Mouse (Mus musculus): ENCODE measurements around the gene Bik. TPM values are rescaled to one million over a fixed set of nuclear protein-coding genes. Genes with fewer than 3 reads are reported as not detected.

The Bik gene
- total and polyA plus RNA-seq, 3 experiments: 7.6 to 10.2 TPM; not detected in 1

DNA sequence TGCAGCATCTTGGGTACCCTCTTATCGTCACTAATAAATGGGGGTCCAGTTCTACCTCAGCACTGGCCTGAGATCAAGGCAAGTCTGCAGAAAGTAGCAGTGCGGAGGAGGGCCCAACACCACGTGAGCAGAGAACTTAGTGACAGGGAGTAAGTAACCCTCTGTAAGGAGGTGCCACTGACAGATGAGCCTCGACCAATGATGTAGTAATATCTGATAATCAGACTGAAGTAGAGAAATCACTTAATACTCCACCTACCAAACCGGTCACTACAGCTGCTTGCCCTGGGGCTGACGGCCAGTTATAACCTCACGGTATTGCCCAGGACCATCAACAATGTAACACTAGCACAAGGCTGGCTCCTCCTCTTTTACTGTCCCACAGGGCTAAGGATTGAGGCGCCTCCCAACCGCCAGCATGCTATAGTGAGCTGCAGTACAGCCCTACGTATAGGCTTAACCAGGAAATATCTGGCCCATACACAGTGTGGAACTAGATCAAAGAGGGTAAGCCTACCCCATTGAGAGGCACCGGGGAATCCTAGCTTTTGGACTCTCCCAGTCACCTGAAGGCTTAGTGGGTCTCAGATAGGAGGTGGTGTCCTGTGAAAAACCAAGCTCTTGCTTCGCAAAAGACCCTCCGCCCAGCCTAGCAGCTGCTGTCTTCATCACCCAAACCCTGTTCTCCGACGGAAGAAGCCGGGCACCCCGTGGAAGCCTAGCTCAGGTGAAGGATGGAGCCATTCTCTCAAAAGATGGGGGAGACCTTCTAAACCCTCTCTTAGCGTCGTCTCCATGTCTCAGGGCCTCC, 67.2 kb downstream of the Bik start (continued):
- TF ChIP-seq BHLHE40 (IDR thresholded peaks at IDR 0.05; ENCODE audit: borderline replicate concordance, low read depth, low read length) (peak; percentile 21; the same call in 1 of the 2 replicates), MAFK (IDR thresholded peaks at IDR 0.05; ENCODE audit: borderline replicate concordance, low read depth, low read length) (no peak), SIN3A (IDR thresholded peaks at IDR 0.05; ENCODE audit: low read length) (peak; percentile 53; the same call in 1 of the 2 replicates), NELFE (IDR thresholded peaks at IDR 0.05; ENCODE audit: low read depth, low read length) (0 out of 2 replicates have a peak, but pooled peaks have one; percentile 14), ZKSCAN1 (IDR thresholded peaks at IDR 0.05; ENCODE audit: low read depth, low read length) (no peak)

Other genes with a start within 250 kb of the Bik start
- 8.2 and 8.6 TPM in 2 replicates for gene Arfgap3, start 176.6 kb upstream of the Bik start, total RNA-seq (2012; rRNA removed)
- 10 to 100 TPM in 1 of 2 experiments, not detected in 1; 12.4 TPM for gene Arfgap3, start 176.6 kb upstream of the Bik start, polyA plus RNA-seq (2012; ENCODE audit: insufficient read depth in 1 of 2, insufficient read length in 2 of 2, low read depth in 1 of 2, low replicate concordance in 2 of 2, missing spikeins in 1 of 2)
- gene Pacsin2, start 62.3 kb upstream of the Bik start, total RNA-seq (2012; rRNA removed): 58.7 and 64.7 TPM in 2 replicates
- 100 to 1,000 TPM; 103 to 425 TPM for gene Pacsin2, start 62.3 kb upstream of the Bik start, polyA plus RNA-seq (2012; ENCODE audit: insufficient read depth in 1 of 2, insufficient read length in 2 of 2, low read depth in 1 of 2, low replicate concordance in 2 of 2, missing spikeins in 1 of 2)
- 3.4 and 4.4 TPM in 2 replicates for gene Ttll1, start 16.0 kb upstream of the Bik start, total RNA-seq (2012; rRNA removed)
- gene Ttll1, start 16.0 kb upstream of the Bik start, polyA plus RNA-seq (2012; ENCODE audit: insufficient read depth in 1 of 2, insufficient read length in 2 of 2, low read depth in 1 of 2, low replicate concordance in 2 of 2, missing spikeins in 1 of 2): 10 to 100 TPM in 1 of 2 experiments, not detected in 1; 14.1 TPM
- 61.3 and 80.0 TPM in 2 replicates for gene Tspo, start 36.7 kb downstream of the Bik start, total RNA-seq (2012; rRNA removed)
- gene Tspo, start 36.7 kb downstream of the Bik start, polyA plus RNA-seq (2012; ENCODE audit: insufficient read depth in 1 of 2, insufficient read length in 2 of 2, low read depth in 1 of 2, low replicate concordance in 2 of 2, missing spikeins in 1 of 2): 10 to 100 TPM in 1 of 2 experiments, not detected in 1; 66.5 TPM
- 32.6 and 35.9 TPM in 2 replicates for gene Mcat, start 36.9 kb downstream of the Bik start, total RNA-seq (2012; rRNA removed)
- gene Mcat, start 36.9 kb downstream of the Bik start, polyA plus RNA-seq (2012; ENCODE audit: insufficient read depth in 1 of 2, insufficient read length in 2 of 2, low read depth in 1 of 2, low replicate concordance in 2 of 2, missing spikeins in 1 of 2): 10 to 100 TPM in 1 of 2 experiments, not detected in 1; 28.8 TPM
- gene Ttll12, start 68.3 kb downstream of the Bik start, total RNA-seq (2012; rRNA removed): 41.9 and 43.9 TPM in 2 replicates
- gene Ttll12, start 68.3 kb downstream of the Bik start, polyA plus RNA-seq (2012; ENCODE audit: insufficient read depth in 1 of 2, insufficient read length in 2 of 2, low read depth in 1 of 2, low replicate concordance in 2 of 2, missing spikeins in 1 of 2): 10 to 100 TPM in 1 of 2 experiments, not detected in 1; 76.5 TPM
- not detected in 2 replicates for gene Scube1, start 198.2 kb downstream of the Bik start, total RNA-seq (2012; rRNA removed)
- gene Scube1, start 198.2 kb downstream of the Bik start, polyA plus RNA-seq (2012; ENCODE audit: insufficient read depth in 1 of 2, insufficient read length in 2 of 2, low read depth in 1 of 2, low replicate concordance in 2 of 2, missing spikeins in 1 of 2): not detected